Mouse (Mus musculus): Measurements from ENCODE around the gene Tes3-ps.

DNA sequence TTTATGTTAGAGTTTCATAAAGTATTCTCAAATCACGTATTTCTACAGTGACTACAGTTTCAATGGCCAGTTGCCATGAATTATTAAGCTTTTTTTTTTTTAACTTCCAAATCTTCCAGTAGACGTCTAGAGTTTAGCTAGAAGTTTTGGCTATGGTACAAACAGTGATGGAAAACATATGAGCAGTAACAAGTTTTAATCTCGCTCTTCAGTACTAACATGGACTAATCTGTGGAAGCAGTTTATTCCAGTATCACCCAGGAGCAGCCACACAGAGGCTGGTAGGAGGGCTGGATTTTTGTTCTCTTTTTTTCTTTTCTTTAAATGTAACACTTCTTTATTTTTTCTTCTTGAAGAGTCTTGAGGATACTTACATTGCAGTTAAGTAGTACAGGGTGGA, 51.2 kb downstream of the Tes3-ps start, which contains the start of gene Aspn:
- no peak for TF ChIP-seq CTCF (conservative IDR thresholded peaks at IDR 0.05; ENCODE audit: low read length)
- TF ChIP-seq POU5F1 (IDR thresholded peaks at IDR 0.05; ENCODE audit: borderline replicate concordance, low read length), result no peak
